Mouse (Mus musculus): ENCODE measurements around the gene Nup214.

The Nup214 gene

DNA sequence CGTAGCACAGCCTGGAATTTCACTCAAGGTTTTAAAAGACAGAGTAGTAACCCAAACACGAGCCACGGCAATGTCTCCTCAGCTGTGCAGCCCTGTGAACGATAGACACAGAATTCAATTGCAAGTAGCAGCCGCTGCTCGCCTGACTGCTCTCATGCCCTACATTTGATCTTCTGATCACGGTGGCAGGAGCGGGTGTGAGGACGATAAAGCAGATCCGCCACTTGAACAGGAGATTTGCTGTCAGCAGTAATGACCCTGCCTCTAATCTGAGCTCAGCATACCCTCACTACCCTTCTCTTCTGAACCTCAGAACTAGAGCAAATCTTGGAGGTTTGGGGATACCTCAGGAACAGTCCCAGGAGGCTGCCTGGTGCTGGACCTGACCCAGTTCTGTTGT is 71.8 kb downstream of the Nup214 start:
- peak in 1 of 2 experiments; percentile 36 for DNase-seq

DNA sequence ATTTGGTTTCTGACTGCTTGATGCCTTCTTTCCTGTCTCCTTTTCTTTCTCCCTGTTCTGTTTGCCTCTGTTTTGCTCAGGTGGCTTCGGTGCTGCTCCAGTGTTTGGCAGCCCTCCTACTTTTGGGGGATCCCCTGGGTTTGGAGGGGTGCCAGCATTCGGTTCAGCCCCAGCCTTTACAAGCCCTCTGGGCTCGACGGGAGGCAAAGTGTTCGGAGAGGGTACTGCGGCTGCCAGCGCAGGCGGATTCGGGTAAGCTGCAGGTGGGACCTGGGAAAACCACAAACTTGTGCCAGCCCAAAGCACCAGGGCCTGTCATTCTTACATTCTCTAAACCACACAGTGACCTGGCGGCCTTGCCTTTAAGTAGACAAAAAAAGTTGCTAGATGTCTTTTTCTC is 73.1 kb downstream of the Nup214 start:
- DNase-seq = no peak

DNA sequence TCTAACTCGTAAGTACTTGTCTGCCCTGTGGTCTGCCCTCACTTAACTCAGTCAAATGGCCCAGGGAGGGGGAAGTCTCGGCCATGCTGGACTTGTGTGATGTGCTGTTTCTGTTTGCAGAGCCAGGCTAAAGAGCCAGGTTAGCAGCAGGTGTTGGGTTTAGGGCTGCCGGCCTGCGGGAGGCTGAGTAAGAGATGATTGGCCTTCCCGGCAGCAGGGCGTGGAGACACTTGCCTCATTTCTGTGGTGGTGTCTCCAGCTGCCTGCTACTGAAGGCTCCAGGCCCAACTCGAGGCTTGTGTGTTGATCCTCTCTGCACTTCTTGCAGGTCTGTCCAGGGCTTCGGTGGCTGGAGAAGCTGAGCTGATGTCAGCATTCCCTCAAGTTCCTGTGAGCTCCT is 77.6 kb downstream of the Nup214 start:
- no peak for DNase-seq

DNA sequence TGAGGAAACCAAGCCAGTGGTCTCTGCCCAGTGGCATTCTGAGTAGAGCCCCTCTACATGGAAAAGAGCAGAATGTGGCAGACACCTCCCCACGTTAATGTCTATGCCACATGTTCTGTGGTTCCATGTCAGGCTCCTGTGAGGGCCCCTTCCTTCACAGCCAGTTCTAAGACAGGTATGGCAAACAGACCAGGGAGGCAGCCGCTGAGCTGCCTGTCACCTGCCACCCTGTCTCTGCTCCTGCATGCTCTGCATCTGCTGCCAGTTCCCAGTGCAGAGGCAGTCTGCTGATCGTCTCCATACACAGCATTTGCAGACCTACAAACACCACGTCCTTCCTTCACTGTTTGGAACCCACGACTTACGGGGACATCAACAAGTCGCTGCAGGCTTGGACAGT is 78.2 kb downstream of the Nup214 start:
- DNase-seq = no peak

DNA sequence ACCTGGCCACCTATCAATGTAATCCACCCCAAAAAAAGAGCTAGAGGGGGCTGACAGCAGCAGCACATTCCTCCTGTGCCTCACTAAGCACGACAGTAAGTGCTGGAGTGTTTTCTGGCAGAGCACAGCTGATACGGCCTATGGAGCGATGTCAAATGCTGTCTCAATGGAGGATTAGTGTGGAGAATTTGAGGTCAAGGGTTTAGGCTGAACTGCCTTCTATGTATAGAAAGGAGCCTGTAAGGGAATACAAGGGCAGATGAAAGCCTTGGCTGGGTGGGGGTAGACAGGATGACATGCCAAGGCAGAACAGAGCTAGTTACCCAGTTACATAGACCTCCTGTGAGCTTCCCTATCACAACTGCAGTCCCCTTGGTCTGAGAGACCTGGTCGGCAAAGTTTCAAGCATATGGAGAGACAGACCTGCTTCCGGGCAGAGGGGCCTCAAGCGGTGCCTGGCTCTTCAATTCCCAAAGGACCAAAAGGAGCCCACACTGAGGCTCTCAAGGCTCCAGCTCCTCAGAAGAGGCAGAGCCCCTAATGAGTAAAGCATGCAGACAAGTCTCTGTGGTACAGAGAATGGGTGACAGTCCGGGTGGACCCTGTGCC is 81.2 kb downstream of the Nup214 start:
- DNase-seq = no peak

DNA sequence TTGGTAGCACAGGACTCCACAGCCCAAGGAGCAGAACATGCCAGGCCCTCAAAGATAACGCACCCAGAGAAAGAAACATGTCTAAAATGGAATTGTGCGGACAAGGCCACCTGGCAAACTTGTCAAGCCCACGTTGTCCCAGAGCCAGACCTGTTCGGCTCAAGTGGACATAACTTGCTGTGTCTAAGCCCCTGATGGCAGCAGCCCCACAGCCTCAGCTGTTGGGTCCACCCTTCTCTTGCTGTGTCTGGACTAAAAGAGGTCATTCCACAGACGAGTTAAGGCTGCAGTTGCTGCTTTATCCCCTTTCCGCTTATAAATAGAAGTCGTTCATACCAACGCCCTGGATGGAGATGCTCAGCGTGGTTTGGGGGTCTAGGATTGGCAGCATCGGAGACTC is 82.3 kb downstream of the Nup214 start:
- DNase-seq = no peak

DNA sequence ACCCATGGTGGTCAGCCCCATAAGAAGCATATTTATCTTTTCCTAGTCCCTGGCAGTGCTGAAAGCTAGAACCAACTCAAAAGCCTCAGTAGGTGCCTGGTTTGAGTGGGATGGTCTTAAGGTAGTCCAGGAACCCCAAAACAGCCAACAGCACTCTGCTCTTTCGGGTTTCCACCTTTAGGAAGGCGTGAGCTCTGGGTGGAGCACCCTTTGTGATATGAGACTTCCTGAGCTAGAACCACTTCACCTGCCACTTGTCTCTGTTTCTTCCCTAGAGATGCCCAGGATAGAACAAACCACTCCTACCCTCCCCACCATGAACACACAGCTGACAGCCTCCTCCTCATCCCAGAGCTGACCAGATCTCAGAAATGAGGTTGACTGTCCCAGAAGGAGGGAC is 83.1 kb downstream of the Nup214 start:
- DNase-seq = no peak

DNA sequence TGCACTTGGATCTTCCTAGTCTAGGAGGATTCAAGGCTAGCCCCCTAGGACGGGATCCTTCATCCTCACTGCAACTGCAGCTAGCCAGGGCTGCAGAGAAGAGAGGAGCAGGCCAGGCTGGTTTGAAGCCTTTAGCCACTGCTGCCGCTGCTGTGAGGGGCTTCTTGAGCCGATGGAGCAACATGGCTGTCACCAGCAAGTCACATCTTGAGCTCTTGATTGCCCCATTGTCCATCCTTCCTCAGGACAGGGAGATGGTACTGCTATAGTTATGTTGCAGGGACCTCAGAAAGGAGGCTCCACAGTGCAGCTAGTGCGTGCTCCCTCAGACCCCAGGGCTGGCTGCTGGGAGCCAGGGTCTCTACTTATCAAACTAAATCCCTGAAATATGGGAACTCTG is 83.6 kb downstream of the Nup214 start:
- no peak for DNase-seq

DNA sequence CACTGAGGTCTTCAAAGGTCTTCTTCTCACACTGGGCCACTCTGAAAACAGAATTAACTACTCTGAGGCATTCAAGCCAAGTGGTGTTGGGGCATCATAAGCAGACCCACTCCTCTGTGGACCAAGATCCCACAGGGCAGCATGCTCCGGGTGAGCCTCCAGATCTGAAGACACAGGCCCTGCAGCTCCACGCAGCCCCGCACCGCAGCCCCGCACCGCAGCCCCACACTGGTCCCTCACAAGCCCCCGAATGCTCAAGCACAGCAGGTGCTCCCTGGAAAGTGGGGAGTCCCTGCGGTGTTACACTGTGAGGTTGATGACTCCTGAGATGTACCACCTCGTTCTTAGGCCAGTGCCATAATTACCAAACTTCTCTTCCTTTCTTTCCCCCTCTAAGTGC is 84.0 kb downstream of the Nup214 start:
- DNase-seq = no peak

DNA sequence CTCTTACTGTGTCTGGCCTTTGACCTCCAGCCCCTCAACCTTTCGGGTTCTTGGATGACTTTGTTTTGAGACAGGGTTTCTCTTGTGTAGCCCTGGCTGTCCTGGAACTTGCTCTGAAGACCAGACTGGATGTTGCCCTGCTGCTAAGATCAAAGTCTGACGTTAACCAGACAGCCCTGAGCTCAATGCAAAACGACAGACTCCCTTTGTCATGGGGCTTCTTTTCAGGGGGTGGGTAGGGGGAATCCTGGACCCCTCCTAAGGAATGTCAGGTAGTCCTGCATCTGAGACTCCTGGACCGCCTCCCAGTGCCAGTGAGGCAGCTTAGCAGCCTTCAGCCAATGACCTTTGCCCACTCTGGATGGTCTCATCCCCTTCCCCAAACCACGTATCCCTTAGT is 84.5 kb downstream of the Nup214 start:
- DNase-seq = no peak

DNA sequence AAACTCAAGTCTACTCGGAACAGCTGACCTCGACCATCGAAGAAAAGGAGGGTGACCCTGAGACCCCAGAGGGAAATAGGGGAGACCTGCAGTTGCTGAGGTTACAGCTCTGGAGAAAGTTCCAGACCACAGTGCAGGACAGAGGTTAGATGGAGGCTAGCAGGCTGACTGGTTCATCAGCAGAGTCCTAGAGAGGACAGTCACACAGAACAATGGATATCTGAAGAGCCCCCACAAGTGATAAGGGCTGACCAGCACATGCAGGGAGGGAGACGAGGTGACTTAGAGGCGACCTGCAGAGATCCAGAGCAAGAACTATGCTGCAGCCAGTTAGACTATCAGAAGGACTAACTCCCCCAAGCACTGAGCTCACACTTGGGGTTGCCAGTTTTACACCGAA is 85.4 kb downstream of the Nup214 start:
- DNase-seq = no peak

DNA sequence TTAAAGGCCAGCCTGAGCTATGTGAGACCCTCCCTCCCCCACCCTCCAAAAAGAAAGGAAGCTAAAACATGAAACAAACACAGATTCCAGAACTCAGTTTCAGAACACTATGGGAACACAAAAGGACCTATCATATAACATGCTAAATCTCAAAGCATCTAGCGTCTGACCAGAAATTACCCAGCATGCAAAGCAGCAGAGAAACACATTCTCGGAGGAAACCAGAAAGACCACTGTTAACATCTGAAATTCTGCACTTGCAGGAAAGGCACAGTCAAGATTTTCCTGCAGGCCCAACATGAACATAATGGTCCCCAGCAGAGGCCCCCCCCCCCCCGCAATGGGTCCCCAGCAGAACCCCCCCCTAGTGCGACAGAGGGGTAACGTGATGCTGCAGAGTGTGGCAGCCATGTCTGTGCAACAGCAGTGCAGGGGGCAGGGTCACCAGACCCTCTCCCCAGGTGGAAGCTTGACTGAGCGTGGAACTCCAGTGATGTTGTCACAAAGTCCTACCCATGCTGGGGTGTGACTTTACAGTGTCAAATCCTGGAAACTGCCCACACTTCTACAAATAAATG is 86.1 kb downstream of the Nup214 start:
- no peak for DNase-seq

DNA sequence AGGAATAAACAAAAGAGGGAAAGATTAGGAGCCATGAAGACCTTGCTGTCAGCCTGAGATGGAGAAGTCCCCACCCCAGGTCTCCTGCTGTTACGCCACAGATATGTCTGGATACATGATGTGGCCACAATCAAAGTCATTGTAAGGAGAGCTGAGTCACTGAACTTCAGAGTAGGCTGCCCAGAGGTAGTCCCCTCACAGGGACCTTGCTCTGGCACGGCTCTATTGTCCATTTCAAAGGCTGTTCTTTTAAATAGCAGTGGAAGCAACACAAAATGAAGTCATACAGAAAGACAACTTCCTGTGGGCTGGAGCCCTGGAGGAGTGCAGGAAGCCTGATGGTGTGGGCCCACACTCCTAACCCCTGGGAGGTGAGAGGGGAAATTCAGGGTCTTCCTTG is 87.0 kb downstream of the Nup214 start:
- DNase-seq = no peak

DNA sequence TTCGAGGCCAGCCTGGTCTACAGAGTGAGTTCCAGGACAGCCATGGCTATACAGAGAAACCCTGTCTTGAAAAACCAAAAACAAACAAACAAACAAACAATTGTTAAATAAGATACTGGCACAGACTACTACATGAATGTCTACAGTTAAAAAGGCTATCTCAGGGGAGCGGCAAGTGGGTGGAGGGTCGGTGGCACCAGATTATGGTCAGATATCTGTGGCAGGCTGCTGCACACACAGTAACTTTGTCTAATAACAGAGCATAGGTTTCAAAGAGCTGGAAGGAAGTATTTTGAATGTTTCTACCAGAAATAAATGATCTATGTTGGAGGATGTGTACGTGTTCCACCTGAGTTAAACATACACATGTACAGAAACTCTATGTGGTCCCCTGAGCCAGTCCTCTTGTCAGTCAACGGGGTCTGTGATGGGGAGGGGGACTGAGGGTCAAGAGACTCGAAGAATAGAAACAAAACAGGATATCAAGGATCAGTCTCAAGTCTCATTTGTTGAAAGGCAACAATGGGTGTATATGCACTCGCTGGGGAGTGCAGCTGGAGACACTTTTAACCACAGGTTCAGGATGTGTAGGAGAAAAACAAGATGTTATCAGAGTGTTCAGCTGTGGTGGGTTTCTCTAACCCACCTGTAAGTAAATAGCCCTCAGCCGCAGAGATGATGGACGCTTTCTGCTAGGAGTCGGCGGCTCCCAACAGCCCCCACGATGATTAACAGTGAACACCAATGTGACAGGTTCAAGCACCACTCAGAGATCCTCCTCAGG is 87.7 kb downstream of the Nup214 start:
- DNase-seq = no peak

DNA sequence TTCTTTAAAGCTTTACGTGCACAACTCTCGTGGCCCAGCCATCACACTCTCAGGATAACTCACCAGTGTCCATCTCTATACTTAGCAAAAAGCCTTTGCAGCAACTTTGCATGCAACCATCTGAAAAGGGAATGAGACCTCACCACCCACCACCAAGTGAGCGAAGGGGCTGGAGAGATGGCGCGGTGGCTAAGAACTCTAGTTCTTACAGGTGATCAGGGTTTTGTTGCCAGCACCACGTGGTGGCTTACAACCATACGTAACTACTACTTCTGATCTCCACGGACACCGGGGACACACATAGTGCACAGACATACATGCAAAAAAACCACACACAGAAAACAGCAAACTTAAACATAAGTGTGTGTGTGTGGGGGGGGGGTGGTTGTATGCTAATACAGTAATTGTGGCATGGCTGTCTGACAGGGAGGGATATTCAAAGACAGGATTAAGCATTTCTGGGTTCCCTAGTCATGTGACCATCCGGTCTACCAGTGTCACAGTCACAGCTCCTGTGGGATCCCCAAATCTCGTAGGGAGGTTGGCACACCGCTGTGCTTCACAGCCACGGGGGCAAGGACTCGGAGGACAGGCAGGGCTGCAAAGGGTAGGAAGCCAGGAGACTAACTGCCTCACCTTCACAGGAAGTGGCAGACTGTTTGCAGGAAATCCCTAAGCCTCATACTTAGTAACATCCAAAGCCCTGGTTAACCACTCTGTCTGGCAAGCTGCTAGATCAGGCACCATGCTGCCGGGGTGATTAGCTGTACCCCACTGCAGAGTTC is 88.6 kb downstream of the Nup214 start:
- DNase-seq = no peak

DNA sequence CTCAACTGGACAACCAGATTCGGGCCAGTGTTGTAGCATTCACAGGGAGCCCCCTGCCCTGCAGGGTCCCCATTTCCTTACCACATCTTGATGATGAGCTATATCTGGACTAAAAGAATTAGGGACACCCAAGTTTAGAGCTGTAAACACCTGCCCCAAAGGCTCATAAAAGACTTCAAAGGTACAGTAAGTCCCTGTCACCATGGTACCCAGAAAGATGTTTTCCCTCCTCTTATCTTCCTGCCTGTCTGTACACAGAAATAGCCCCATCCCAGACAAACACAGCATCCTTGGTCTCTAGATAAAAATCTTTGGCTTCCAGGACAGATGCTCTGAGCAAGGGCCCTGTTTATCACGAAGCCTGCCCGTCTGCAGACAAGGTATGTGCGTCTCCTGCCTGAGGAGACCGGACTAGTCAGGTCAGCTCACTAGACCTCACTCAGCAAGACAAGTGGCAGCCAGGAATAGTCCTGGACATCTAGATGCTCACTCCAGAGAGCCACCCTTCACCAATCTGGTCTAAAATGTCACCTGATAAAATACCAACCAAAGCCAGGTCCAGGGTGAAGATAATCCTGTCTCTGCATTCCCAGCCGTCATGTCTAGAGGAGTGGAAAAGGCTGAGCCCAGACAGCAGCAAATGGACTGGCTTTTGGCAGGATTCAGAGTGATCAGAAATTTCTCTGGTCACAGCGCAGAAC is 89.4 kb downstream of the Nup214 start:
- no peak for DNase-seq

DNA sequence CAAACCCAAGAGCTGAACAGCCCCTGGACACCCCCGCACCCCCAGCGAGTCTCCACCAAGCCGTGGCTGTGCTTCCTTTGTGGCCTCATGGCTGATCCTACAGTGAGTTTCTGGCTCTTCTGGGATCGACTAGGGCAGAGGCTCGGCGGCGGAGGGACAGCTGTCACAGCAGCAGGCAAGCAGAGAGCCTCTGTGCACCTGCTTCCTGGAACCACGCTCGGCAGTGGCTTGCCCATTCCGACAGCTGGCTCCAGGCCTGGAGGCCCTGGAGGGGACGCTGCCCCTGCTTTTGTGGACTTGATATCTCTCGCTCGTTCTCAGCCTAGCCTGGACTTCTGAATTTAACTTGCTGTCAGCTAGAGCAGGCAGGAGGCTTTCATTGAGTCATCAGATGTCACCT is 90.7 kb downstream of the Nup214 start:
- no peak for DNase-seq

DNA sequence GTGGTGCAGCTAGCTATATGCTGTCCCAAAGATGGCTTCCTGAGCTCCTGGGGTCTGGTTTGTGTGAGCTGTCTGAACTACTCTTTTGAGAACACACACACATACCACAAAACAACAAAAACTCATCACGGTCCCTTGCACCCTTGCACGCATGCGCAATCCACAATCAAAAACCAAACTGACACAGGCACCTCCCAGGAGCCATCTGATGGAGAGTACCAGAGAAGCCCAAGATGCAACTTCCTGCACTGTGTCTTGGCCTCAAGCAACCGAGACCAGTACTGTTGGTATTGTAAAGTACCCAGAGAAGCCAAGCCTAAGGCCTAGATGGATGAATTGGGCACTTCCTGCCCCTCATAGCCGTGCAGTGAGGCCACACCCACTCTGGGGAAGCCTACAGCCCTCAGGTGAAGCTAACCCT is 91.1 kb downstream of the Nup214 start:
- no peak for DNase-seq

DNA sequence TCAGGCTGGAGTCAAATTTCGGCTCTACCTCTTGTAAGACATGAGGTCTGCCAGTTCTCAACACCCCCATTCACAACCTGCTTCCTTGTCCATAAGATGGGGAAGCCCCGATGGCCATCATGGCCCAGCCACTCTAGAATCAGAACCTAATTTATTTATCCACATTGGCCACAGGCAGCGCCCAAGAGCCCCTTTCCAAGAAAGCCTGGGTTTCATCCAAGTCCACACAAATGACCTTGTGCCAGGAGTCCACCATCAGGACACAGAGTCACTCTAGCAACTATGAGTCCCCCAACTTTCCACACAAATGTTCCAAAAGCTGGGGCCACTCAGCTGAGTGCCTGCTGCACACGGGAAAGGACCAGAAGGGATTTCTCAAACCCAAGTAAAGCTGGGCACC is 91.8 kb downstream of the Nup214 start:
- DNase-seq = no peak

DNA sequence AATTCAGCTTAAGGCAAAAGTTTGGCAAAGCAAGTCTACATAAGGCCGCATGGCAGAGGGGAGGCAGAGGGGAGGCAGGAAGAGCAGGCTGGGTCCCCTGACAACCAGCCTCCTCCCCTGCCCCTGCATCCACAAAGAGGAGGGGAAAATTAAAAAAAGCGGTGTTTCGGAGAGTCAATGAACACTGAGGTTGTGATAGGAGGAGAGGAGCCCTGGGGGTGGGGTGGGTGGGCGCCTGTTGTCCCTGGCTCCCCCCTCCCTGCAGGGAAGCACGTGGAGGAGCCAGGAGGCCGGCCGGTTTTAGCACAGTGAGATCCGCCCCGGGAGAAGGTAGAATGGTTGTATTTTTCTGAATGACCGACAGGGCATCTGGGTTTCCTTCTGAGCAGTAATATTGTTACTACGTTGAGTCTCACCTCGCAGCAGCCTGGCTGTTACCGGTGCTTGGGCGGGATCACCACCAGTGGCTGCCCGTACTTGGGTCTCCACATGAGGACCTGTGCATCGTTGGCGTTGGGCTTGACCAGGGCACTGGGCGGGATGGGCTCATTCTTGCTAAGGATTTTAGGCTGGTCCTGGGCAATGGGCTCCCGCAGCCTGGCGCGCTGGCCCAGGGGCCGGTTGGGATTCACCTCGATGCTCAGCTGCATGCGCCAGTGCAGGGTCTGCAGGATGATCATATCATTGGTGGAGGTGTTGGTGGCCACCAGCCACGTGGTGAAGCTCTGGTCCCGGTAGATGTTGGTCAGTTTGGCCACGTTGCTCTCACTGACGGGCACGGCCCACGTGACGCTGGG is 94.8 kb downstream of the Nup214 start:
- DNase-seq = no peak

DNA sequence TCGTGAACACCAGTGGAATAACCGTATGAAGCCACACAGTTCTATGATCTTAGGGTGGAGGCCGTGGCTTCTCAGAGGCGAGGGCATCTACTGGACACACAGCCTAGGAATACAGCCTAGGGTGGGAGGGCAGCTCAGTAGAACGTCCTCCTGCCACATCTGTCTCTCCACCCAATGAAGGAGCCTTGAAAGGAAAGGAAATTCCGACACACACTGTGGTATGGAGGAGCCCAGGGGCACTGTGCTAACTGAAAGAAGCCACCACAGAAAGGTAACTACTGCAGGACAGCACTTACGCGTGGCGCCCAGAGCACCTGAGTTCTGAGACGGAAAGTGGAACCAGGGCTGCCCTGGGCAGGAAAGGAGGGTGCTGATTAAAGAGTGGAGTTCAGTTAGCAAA is 96.5 kb downstream of the Nup214 start:
- DNase-seq = no peak

DNA sequence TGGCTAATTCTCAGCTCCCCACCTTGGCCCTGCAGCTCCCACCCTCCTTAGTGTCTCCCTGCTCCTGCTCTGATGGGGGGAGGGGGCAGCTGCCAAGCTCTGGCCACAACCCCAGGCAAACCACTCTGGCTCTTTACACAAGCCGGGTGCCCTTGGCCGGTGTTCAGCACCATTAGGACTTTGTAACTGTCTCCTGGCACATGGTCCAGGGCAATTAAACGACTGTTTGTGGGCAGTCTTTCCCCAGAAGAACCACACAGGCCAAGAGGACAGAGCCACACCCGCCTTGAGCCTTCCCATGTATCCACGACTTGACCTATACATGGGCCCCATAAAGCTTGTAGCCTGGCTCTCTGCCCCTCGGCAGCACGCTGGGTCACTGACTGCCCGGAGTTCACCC is 100.2 kb downstream of the Nup214 start:
- DNase-seq = peak in 1 of 2 experiments; percentile 53
